Mouse (Mus musculus) hindbrain, embryonic 10.5 days (tissue): ENCODE measurements around the gene Sema6b. TPM values are rescaled to one million over a fixed set of nuclear protein-coding genes. Genes with fewer than 3 reads are reported as not detected.
A peak's percentile ranks its signal among the peaks of the same experiment; 100 is the strongest.

Source experiments
- DNase-seq: peaks from one replicate; pipeline ENCODE4 v3.0.0-alpha.2; 2017; ENCODE audit warnings: low spot score
- H3K27ac ChIP-seq: fragments of 300-500 bp; sonication (generic); 2 replicates; pipeline ENCODE4 v1.5.1; 2016; ENCODE audit warnings: mild to moderate bottlenecking, moderate library complexity
- H3K27me3 ChIP-seq: fragments of 300-500 bp; sonication (generic); 2 replicates; pipeline ENCODE4 v1.6.1; 2016; ENCODE audit warnings: mild to moderate bottlenecking; ENCODE audit not compliant: poor library complexity, insufficient read depth, severe bottlenecking
- H3K36me3 ChIP-seq: fragments of 300-500 bp; sonication (generic); 2 replicates; pipeline ENCODE4 v1.6.1; 2016; ENCODE audit warnings: mild to moderate bottlenecking, moderate library complexity
- H3K4me1 ChIP-seq: fragments of 300-500 bp; sonication (generic); replicated peaks from 2 replicates; pipeline ENCODE4 v1.6.1; 2016; ENCODE audit warnings: mild to moderate bottlenecking
- H3K4me3 ChIP-seq: fragments of 300-500 bp; sonication (generic); 2 replicates; pipeline ENCODE4 v1.5.1; 2016; ENCODE audit warnings: mild to moderate bottlenecking, moderate library complexity
- H3K9me3 ChIP-seq: fragments of 300-500 bp; sonication (generic); 2 replicates; pipeline ENCODE4 v1.6.1; 2016; ENCODE audit warnings: mild to moderate bottlenecking, moderate library complexity
- WGBS: fragments of 180-500 bp; shearing (Covaris S2); methylation state at CpG from one replicate; pipeline ENCODE4 v1.1.7; 2016; 5-methylcytosine and 5-hydroxymethylcytosine counted together
- polyA plus RNA-seq: library from polyadenylated mRNA; unstranded; fragments of >200 nt; fragmentation: Nextera tagmentation; extraction: Ambion mirVana; gene quantifications from 2 replicates; pipeline ENCODE4 v1.2.1, GENCODE M21; 2016

The Sema6b gene
- polyA plus RNA-seq, 1 experiment from 2014 or later = 3.8 TPM

DNA sequence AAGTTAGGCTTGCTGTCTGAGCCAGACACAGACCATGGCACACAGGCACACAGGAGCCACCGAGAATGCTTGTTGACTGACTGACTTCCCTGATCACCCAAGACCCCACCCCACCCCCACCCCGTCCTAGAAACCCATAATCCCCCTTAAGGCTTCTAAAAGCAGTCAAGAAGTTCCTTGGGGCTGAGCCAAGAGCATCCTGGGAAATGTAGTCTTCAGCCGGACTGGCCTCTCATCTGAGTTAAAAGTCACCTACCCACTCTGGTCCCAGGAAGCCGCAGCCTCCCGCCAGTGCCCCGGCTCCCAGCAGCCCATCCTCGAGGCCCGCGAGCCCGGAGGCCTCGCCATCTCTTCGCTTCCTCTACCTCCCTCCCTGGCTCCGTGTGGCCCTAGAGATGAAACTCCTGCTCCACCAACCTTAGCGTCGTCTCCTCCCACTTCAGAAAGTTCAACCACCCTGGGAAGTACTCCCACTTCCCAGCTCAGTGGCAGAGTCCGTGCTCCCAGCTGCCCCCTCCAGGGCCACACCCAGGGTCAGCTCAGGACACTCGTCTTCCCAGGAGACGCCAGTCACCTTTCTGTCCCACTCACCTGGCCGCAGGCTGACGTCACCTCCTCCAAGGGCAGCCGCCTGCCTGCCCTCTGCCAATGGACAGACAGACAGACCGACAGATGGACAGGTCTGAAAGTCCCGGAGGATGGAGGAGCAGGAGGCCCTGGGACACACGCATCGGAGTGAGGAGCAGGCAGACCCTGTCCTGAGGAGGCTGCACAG is 2.1 kb downstream of the Sema6b start:
- Histone ChIP-seq H3K27ac (peak overlapping the region; percentile 13; the same call in 1 of the 2 replicates), H3K9me3 (no peaks in the 10 kb centered on the region), H3K4me3 (peak overlapping the region; percentile 78), H3K36me3 (no peaks in the 10 kb centered on the region), H3K27me3 (peaks cover 77% of the 10 kb centered on the region), H3K4me1 (peaks cover 91% of the 10 kb centered on the region)
- DNase-seq = no peak
- WGBS = 10% methylated on average over 25 of the region's 25 CpGs

DNA sequence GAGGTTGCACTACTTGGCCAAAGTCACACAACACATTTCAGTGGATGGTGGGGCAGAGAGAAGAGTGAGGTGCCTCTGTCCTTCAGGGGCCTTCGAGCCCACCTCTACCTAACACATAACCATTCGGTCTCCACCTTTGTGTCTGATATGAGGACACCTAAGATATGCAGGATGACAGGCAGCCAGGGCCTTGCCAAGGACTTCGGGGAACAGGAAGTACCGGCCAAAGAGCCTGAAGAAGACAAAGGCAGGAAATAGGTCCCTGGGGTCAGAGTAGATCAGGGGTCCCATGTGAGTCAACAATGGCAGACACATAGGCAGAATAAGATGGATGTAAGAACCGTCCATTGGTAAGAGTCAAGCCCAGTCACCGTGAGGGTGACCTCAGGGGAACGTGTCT is 3.6 kb downstream of the Sema6b start:
- Histone ChIP-seq H3K27me3 (peaks cover 63% of the 10 kb centered on the region), H3K4me1 (peaks cover 81% of the 10 kb centered on the region), H3K36me3 (peaks cover 2% of the 10 kb centered on the region; the same call in 1 of the 2 replicates), H3K4me3 (no peak overlapping the region), H3K9me3 (no peaks in the 10 kb centered on the region), H3K27ac (no peak overlapping the region)
- 85% methylated on average over 7 of the region's 7 CpGs for WGBS
- no peak for DNase-seq

DNA sequence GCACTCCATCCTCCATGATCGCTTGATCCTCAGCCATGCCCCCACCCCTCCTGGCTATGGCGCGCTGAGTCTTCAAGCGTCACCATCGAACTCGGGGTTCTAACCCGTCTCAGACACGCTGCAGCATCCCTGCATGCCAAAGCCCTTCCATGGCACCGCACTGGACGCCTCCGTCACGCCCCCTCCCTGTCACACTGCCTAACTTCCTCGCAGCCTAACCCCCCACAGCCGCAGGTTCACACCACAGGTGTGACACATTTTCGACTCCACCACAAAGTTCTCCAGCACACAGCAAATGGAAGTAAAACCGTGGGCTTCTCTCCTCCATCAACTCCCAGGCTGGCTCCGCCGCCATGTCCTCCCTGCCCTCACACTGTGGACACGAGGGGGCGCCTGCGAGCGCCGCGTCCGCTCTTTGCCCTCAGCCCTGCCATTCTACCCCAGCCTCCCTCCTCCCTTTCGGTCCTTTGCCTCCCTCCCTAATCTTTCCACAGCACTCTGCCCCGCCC is 5.6 kb downstream of the Sema6b start:
- DNase-seq = peak; percentile 68
- H3K9me3 ChIP-seq = no peaks in the 10 kb centered on the region; the same call in 1 of the 2 replicates
- WGBS = 1% methylated on average over 27 of the region's 27 CpGs
- peak overlapping the region; percentile 47 for H3K4me3 ChIP-seq
- H3K4me1 ChIP-seq = peaks cover 61% of the 10 kb centered on the region
- peaks cover 22% of the 10 kb centered on the region for H3K36me3 ChIP-seq
- H3K27me3 ChIP-seq = peaks cover 42% of the 10 kb centered on the region
- peak overlapping the region; percentile 60; the same call in 1 of the 2 replicates for H3K27ac ChIP-seq

DNA sequence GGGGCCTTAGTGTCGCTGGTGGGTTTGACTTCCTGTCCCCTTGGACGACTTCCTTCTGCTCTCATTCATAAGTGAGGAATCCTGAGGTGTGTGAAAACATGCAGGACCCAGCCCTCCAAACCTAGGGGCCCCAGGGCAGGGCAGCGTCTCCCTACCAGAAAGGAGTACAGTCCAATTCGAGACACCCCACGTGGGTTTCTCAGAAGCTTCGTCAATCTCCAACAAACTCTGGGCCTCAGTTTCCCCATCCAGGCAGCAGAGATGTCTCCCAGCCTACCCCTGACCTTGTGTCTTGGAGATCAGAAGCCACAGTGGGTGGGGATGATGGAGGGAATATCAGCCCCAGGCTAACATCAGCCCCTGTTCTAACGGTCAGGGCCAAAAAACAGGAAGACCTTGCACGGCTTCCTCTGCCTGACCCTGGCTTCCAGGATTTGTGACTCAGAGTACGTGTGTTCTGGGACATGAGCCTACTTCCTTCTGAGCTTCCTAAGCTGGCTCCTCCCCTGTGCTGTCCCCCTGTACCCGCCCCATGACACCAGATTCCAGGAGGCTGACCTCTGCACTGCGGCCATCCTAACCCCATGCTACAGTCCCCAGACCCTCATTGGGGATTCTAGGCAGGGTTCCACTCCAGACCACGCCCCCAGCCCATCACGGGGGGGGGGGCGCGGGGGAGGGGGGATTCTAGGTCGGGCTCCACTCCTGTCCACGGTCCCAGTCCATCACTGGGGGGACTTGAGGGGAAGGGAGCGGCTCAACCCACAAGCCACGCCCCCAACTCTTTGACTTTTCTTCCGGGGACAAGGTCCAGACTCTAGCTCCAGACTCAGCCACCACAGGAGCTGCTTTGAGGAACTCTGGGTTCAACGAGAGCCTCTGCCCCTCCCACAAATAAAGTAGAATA is 6.4 kb downstream of the Sema6b start:
- no peaks in the 10 kb centered on the region; the same call in 1 of the 2 replicates for H3K9me3 ChIP-seq
- H3K27ac ChIP-seq = peak overlapping the region; percentile 60
- H3K36me3 ChIP-seq = peaks cover 29% of the 10 kb centered on the region
- H3K27me3 ChIP-seq = peaks cover 34% of the 10 kb centered on the region
- 16% methylated on average over 20 of the region's 21 CpGs for WGBS
- peaks cover 53% of the 10 kb centered on the region for H3K4me1 ChIP-seq
- DNase-seq = peak; percentile 66
- H3K4me3 ChIP-seq = peak overlapping the region; percentile 47

DNA sequence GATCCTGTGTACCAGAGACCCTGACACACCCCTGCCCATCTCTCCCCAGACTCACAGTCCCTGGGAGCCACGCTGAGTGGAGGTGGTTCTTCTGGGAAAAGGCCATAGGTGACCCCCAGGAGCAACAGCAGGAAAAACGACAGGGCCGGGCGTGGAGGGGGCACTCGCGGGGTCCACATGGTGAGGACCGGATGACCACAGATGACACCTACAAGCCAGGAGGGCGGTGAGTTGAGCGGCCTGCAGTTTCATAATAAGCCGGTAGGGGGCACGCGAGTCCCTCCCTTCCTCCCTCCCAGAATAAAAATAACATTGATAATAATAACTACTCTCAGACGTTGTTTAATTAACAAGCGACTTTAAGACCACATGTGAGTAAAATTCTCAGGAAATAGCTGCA is 7.5 kb downstream of the Sema6b start:
- peak; percentile 70 for DNase-seq
- 6% methylated on average over 14 of the region's 14 CpGs for WGBS
- H3K9me3 ChIP-seq = no peaks in the 10 kb centered on the region; the same call in 1 of the 2 replicates
- H3K36me3 ChIP-seq = peaks cover 36% of the 10 kb centered on the region
- H3K4me3 ChIP-seq = no peak overlapping the region; the same call in 1 of the 2 replicates
- no peak overlapping the region for H3K27ac ChIP-seq
- peaks cover 43% of the 10 kb centered on the region for H3K4me1 ChIP-seq
- H3K27me3 ChIP-seq = peaks cover 24% of the 10 kb centered on the region

DNA sequence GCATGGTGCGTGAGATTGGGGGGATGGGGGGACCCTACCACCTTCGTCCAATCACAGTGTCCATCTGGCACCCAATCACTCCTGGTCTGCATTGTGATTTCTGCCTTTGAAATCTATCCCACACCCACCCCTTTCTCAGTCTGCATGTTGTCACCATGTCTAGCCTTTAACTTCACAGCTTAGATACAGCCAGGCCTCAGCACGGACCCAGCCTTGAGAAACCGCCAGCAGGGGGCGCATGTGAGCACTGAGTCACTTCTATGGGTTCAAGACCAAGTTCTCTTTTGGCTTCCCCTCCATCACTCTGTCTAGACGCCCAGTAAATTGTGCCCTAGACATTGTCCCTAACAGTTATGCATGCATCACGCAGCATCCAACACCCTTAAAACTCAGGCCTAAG is 8.3 kb downstream of the Sema6b start:
- no peak overlapping the region for H3K27ac ChIP-seq
- no peak overlapping the region for H3K4me3 ChIP-seq
- peak; percentile 68 for DNase-seq
- peaks cover 45% of the 10 kb centered on the region for H3K36me3 ChIP-seq
- H3K27me3 ChIP-seq = peaks cover 15% of the 10 kb centered on the region
- no peaks in the 10 kb centered on the region; the same call in 1 of the 2 replicates for H3K9me3 ChIP-seq
- H3K4me1 ChIP-seq = peaks cover 35% of the 10 kb centered on the region
- WGBS = 40% methylated on average over 7 of the region's 7 CpGs

DNA sequence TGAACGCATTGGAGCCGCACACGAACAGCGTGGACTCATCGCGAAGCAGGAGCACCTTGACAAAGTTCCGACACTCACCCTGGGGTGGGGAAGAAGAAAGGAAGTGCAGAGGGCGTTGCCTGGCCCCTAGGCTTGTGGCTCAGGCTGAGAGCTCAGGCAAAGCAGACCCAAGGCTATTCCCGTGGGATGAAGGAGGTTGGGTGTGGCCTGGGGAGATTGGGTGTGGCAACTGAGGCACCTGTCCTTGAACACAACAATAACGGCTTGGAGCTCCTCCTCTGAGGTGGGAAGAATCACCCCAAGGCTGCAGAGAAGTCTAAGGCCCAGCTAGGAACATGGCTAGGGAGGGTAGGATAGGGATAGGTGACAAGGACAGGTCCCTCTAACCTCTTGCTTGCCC is 9.0 kb downstream of the Sema6b start:
- no peaks in the 10 kb centered on the region; the same call in 1 of the 2 replicates for H3K9me3 ChIP-seq
- peaks cover 13% of the 10 kb centered on the region for H3K27me3 ChIP-seq
- H3K4me3 ChIP-seq = no peak overlapping the region
- H3K36me3 ChIP-seq = peaks cover 46% of the 10 kb centered on the region
- WGBS = 93% methylated on average over 10 of the region's 10 CpGs
- peaks cover 35% of the 10 kb centered on the region for H3K4me1 ChIP-seq
- H3K27ac ChIP-seq = no peak overlapping the region
- no peak for DNase-seq

DNA sequence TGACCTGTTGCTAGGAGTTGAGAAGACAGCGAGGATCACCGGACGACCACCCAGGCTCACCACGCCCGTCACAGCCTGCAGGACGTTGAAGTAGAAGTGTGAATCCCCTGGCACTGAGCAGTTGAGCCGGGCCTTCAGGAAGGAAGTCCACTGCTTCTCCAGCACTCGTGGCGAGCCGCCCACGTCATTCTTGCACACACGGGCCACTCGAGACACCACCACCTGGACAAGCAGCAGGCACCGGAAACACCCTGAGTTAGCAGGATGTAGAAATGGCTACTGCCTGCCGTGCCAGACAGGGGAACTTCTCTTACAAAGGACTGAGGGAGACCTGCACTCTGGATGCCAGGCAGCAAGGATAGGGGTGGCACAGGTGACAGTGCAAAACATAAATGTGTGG is 11.9 kb downstream of the Sema6b start:
- no peak for DNase-seq
- H3K36me3 ChIP-seq = peaks cover 56% of the 10 kb centered on the region
- H3K4me1 ChIP-seq = peaks cover 19% of the 10 kb centered on the region
- H3K27ac ChIP-seq = no peak overlapping the region
- H3K9me3 ChIP-seq = peaks cover 2% of the 10 kb centered on the region
- H3K4me3 ChIP-seq = no peak overlapping the region
- H3K27me3 ChIP-seq = peaks cover 30% of the 10 kb centered on the region
- 93% methylated on average over 15 of the region's 15 CpGs for WGBS

DNA sequence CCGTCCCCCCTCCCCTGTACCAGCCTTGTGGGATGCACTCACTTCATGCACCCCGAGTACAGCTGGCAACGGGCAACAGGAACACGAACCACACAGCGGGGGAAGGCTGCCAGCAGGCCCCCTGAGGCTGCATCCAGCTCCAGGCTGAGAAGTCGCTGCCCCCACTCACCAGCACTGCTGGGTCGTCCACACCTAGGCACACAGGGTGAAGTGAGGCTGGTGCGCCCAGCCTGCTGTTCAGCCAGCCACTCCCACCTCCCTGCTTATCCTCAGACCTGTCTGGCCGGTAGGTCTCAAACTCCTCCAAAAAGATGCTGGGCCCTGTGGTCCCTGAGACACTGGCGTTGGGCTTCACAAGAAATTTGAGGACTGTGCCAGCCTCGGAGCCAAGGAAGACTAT is 14.0 kb downstream of the Sema6b start:
- Histone ChIP-seq H3K4me3 (no peak overlapping the region), H3K9me3 (peaks cover 19% of the 10 kb centered on the region), H3K27me3 (peaks cover 50% of the 10 kb centered on the region), H3K4me1 (peaks cover 12% of the 10 kb centered on the region), H3K36me3 (peaks cover 56% of the 10 kb centered on the region), H3K27ac (no peak overlapping the region)
- DNase-seq = no peak
- 80% methylated on average over 11 of the region's 11 CpGs for WGBS

DNA sequence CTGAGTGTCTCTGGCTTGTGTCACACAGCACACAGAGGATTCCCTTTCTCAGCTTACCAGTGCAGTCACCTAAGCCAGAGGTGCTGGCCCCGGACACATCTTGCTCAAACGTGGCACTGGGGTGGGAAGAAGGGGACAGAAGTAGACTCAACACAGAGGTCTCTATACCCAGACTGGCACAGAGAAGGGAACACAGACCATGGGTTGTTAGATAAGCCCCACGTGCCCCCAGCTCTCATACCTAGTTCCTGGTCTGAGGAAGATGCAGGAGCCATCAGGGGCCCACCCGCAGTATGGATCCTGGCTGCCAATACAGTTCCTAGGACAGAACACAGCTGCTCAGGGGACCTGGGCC is 14.9 kb downstream of the Sema6b start:
- DNase-seq = no peak
- Histone ChIP-seq H3K36me3 (peaks cover 46% of the 10 kb centered on the region), H3K9me3 (peaks cover 19% of the 10 kb centered on the region), H3K27ac (no peak overlapping the region), H3K4me1 (peaks cover 17% of the 10 kb centered on the region), H3K27me3 (peaks cover 59% of the 10 kb centered on the region), H3K4me3 (no peak overlapping the region)
- WGBS = 85% methylated on average over 4 of the region's 4 CpGs

DNA sequence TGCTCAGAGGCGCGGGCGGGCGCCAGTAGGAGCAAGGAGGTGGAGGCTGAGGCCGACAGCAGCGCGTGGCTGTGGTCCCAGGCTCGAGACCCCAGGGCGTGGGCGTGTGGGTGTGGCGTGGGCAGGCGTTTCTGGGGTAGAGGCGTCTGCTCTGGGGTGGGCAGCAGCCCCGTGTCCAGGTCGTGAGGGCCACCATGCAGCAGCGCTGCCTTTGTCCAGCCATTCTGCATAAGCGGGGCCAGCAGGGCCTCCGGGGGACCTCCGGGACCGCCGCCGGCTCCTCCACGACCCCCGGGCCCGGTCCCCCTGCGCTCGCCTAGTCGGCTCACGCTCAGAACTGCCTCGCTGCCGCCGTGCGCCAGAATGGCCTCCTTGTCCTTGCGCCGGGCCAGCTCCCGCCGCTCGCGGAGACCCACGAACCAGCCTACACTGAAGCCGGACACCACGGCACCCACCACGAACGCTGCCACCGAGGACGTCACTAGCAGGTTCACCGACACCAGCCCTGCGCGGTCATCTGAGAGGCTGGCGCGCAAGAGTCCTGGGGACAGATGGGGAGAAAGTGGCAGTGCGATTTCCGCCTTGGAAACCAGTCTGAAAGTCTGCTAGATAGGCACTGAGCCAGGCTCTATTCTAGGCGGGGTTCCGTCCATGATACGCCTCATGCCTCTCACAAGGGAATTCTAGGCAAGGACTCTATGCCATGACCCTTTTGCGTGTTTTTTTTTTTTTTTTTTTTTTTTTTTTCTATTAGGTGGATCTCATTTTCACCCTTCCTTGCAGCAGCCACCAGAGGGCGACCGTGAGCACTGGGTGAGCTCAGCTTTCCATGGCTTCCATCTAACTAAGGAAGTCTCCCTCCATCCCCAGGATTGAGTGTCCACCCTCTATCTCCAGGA is 15.5 kb downstream of the Sema6b start:
- WGBS = 9% methylated on average over 59 of the region's 59 CpGs

More for the DNA sequence above, 15.5 kb downstream of the Sema6b start:
- peak overlapping the region; percentile 54 for H3K4me3 ChIP-seq
- peaks cover 23% of the 10 kb centered on the region for H3K4me1 ChIP-seq
- DNase-seq = peak; percentile 63
- H3K36me3 ChIP-seq = peaks cover 40% of the 10 kb centered on the region
- H3K9me3 ChIP-seq = peaks cover 19% of the 10 kb centered on the region
- H3K27me3 ChIP-seq = peaks cover 66% of the 10 kb centered on the region
- H3K27ac ChIP-seq = peak overlapping the region; percentile 82
